Mouse (Mus musculus) splenic B cell, adult 2 months (primary cell): ENCODE measurements around the gene Smim4.

ENCODE experiments used
- DNase-seq: peaks from one replicate; pipeline ENCODE4 v3.0.0-alpha.2; 2011; ENCODE audit warnings: low read depth, low spot score
- H3K27me3 ChIP-seq: 2 replicates; pipeline ENCODE4 v1.6.1; 2012; ENCODE audit warnings: mild to moderate bottlenecking, low read length, moderate library complexity, mixed read lengths; ENCODE audit not compliant: control insufficient read depth, poor library complexity, insufficient read depth, severe bottlenecking
- H3K36me3 ChIP-seq: 2 replicates; pipeline ENCODE4 v1.6.1; 2012; ENCODE audit warnings: mild to moderate bottlenecking, low read length, moderate library complexity, mixed read lengths; ENCODE audit not compliant: control insufficient read depth, poor library complexity, insufficient read depth, severe bottlenecking

The Smim4 gene

DNA sequence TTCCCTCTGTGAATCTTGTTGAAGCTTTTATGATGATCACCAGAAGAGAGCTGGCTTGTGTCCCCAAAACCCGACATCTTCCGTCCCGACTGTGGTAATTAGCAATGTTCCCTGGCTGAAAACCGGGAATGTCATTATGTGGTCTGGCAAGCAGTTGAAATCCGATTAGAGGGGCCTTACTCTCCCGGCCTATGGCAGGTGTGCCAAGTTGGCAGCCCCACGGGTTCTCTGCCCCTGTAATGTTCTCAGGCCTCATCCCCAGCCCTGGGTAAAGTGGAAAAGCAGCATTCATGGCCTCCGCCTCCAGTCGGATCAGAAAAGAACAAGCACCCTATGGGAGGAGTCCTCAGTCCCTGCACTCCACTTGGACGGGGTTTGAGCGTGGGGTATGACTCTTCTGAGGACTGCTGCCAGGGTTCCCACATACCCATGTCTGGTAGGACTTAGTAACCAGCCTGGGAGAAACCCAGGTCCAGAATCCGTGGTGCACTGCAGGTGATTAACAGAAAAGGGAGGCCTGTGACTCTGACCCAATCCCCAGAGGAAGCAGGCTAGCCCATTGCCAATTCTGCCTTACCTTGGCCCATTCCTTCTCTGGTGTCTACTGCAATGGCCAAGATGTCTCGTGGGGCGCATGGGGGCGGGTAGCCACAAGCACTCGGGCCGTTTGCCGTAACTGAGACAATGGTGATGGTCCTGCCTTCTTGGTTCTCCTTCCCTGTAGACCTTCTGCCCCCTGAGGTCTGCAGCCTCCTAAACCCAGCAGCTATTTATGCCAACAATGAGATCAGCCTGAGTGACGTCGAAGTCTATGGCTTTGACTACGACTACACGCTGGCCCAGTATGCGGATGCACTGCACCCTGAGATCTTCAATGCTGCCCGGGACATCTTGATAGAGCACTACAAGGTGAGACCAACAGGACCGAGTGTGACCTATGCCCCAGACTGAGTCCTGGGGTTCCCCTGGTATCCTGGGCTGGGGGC, 5.6 kb upstream of the Smim4 start:
- no peak for DNase-seq

DNA sequence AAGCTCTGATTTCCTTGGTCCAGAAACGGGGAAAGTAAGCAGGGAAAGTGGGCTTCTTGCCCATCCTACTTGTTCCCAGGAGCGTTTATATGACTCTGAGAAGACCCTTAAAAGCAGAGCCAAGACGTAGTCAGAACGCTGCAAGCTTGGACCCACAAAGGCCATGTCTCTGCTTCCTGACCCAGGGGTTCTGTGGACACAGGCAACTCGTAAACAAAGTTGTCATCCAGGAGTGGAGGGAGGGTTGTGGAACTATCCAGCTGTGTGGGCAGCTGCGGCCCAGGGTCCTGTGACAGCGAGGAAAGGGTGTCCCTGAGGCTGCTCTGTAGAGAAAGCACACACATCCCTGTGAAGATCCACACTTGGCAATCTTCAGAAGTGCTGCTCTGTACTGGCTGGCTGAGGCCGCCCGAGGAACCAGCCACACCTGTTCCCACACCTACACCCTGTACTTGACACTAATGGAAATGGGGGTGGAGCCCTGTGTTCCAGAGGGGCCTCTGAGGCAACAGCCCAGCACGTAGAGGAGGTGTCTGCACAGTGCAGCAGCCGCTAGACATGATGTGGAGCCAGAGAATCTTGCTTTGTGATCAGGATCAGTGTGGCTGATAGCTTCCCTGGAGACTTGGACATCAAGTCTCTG, 4.4 kb upstream of the Smim4 start:
- Histone ChIP-seq H3K27me3 (no peaks in the 10 kb centered on the region), H3K36me3 (no peaks in the 10 kb centered on the region)
- DNase-seq = no peak

More for the DNA sequence above, 5.6 kb upstream of the Smim4 start:
- Histone ChIP-seq H3K27me3 (no peaks in the 10 kb centered on the region), H3K36me3 (no peaks in the 10 kb centered on the region)

DNA sequence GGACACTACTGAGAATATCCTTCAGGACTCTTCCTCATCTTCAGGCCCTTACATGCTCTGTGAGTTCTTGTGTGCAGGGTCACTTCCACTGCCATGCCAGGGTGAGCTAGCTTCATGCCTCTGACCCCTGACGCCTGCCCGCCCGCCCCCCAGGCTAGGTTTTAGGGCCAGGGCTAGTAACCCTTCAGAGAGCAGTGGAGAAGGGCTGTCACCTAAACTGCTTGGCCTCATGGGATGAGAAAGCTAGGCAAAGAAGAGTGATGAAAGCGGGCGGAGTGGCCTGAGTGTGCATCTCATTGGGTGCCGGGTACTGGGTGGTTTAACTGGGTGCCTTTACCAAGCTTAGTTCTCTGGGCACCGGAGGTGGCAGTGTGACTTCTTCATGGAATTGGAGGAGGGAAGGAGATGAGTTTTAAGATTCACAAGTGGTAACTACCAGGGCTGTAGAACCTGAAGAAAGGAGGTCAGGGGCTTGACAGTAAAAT, 3.8 kb upstream of the Smim4 start:
- H3K36me3 ChIP-seq = no peaks in the 10 kb centered on the region
- no peak for DNase-seq
- no peaks in the 10 kb centered on the region for H3K27me3 ChIP-seq

DNA sequence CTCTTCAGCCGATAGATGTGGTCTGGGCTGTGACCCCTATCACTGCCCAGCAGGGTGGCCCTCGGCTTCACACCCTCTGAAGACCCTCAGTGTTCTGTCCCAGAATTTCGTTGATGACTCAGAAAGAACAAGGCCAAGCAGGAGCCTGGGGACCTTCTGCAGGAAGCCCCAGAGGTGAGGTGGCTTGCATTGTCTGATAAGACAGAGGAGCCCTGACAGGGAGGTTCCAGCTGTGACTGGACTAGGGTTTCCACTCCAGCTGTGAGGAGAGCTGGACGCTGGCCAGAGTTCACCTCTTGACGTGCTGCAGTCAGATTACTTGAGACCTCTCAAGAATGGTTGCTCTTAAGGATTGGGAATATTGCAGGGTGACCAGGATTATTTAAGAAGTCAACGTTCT, 3.3 kb upstream of the Smim4 start:
- H3K27me3 ChIP-seq = no peaks in the 10 kb centered on the region
- no peak for DNase-seq
- no peaks in the 10 kb centered on the region for H3K36me3 ChIP-seq

DNA sequence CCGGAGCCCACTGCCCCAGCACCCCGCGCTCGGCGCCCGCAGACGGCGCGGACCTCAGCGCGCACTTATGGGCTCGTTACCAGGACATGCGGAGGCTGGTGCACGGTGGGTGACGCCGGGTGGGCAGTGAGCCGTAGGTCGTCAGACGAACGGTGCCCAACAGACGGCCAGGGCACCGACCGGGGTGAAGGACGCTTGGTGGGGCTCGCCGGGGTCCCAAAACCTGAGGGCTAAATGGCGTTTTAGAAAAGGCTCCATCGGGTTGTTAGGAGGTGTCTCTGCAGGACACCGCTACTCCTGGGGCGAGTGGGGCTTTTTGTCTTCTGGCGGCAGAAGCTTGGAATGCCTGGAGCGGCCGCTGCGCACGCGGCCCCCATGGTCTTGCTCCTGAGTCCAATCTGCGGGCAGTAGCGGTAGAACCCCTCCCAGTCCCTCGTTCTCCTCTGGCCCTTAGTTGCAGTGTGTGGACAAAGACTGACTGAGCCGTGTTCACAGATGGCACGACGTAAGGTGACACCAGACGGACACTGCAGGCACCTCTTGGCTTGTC, 2.6 kb upstream of the Smim4 start:
- no peaks in the 10 kb centered on the region for H3K27me3 ChIP-seq
- peak; percentile 18 for DNase-seq
- H3K36me3 ChIP-seq = no peaks in the 10 kb centered on the region

DNA sequence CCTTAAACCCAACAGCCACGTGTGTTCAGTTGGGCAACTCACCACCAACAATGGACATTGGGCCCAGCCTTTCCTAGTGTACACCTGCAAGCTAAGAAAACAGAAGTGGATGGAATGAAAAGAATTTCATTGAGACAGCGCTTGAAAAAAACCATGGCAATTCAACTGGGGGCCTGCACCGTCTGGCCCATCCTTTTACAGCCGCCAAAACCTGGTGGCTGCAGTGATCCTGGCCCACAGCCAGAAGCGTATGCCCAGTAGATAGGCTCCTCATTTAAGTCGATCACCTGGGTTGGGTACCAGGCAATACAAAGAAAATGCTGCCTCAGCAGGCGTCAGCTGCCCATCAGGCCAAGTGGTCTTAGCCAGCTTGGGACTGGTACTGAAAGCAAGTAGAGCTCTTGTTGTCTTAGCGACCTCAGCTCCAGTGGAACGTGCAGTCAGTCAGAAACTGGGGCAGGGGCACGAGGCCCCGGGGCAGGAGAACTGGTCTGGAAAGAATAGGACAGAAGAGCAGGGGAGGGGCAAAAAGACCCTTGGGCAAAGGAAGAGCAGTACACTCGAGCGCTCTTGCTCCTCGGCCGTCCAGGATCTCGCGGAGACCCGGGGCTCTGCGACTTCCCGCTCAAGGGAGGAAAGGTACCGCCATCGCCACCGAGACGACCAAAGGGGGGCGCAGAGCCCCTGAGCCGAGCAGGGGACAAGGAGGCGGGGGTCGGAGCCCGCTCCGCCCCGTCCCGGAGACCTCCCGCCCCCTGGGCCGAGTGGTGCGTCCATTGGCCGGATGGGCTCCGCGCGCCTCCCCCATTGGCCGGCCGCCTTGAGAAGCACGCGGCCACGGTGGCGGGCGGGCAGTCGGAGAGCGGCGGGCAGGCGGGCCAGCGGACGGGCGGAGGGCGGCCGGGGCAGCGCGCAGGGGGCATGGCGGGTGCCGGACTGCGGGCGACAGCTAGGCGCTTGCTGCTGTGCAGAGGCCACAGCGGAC, 1.8 kb upstream of the Smim4 start, which contains the start of gene Nt5dc2:
Gene Nt5dc2 (plus strand): TSS at position 818 of the 985 bp plus-strand sequence.
- DNase-seq = peak; percentile 83
- no peaks in the 10 kb centered on the region for H3K27me3 ChIP-seq
- H3K36me3 ChIP-seq = no peaks in the 10 kb centered on the region

DNA sequence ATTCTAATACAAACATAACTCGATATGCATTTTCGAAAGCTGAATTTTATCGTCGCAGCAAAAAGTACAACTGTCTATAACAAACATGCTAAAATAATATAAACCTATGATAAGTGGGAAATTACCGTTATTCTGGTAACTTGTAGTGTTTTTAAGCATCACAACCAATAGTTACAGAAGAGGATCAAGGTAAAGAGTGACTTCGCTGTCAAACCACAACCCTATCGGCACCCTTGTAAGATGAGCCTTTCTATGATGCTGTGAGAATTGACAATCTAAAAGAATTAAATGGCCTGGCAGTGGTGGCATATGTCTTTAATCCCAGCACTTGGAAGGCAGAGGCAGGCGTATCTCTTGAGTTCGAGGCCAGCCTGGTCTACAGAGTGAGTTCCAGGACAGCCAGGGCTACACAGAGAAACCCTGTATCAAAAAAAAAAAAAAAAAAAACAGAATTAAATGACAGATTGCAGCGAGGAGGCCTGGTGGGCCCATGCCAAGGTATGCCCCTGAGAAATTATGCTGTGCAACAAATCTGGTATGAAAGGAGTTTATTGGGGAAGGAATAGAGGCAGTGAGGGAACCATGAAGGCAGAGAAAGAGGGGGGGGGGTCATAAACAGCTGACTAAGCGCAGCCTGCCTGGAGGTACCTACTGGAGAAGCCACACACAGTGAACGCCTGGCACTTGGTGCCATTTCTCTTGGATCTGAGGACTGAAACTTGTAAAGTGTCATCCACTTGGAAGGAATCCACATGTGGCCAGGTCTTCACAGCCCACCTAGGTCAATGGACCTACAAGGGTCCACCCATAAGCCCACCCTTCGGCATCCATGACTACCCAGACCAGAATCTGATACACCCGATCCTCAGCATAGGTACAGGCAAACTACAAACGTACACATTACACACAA, 825 bp upstream of the Smim4 start:
- Histone ChIP-seq H3K27me3 (no peaks in the 10 kb centered on the region), H3K36me3 (no peaks in the 10 kb centered on the region)
- DNase-seq = no peak

DNA sequence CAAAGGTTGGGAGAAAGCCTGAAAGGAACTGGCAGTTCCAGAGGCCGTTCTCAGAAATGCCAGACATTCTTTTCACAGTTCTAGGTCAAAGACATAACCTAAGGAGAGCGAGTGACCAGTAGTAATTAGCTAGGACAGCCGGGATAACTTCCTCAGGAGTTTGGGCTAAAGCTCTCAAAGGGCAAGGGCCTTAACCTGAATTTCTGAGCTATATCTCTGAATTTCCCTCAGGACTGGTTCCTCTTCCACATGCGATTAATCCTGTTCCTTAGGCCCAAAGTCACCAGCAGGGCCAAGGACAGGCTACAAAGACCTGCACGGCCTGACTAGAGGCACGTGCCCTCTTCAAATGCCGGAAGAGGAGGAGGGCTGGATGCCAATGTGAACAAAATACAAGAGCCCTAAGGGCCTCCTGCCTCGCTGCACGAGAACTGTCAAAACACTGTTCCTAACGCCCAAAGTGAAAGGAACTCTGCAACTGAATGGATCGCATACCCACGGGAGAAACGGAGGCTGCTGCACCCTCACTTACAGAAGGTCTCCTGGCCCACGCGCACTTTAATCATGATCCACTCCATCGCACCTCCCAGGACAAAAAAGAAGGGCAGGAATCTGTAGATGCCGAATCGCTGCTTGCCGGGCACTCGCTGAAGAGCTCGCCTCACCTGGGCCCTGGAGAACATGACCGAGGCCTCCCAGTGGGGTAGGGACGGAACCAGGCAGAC, 493 bp downstream of the Smim4 start:
- Histone ChIP-seq H3K36me3 (peaks cover 3% of the 10 kb centered on the region; the same call in 1 of the 2 replicates), H3K27me3 (no peaks in the 10 kb centered on the region)
- DNase-seq = peak; percentile 50

DNA sequence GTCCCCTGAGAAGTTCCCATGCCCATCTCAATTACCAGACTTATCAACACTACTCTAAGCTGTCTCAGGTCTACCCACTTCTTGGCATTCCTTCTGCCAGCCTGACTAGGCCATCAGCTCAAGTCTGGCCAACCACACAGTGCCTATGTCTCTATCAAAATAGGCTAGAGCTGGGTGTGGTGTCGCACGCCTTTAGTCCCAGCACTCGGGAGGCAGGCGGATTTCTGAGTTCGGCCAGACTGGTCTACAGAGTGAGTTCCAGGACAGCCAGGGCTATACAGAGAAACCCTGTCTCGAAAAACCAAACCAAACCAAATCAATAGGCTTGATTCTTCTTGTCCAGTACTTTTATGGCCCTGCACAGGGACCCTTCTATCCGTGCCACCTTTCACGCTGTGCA, 1.9 kb downstream of the Smim4 start:
- Histone ChIP-seq H3K27me3 (no peaks in the 10 kb centered on the region), H3K36me3 (peaks cover 3% of the 10 kb centered on the region; the same call in 1 of the 2 replicates)
- no peak for DNase-seq

DNA sequence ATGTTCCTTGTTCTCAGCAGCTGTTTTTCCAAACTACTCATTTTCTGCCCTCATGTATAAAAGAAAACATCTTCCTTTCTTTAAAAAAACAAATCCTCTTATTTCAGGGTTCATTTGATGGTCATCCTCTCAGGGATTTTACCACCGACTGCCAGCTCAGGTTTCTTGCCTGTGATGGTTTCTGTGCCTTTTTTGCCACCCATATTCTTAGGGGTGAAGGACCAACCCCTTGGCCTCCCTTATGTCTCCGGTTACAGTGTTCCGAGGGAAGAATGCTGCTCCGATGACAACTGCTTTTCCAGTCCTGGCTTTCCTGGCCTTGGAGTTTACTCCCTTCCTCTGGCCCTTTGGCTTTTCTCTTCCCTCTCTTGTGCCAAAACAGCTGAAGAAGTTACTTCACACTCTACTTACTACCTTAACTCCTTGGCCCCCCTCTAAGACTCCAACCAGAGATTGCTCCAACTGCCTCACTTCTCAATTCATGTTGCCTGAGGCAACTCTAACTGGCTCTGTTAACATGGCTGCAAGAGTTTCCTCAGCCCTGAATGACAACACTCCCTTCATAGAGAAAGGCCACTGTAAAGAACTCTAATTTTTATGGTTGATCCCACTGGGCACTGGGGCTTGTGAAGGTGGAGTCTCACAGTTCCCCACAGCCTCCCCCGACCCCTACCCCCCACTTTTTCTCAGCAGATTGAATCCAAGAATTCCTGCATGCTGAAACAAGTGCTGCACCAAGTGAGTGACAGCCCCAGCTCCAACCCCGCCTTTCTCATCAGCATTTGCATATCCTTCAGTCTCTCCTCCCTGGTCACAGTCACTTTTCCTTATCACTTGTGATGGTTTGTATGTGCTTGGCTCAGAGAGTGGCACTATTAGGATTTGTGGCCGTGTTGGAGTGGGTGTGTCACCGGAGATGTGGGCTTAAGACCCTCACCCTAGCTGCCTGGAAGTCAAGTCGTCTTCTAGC, 3.4 kb downstream of the Smim4 start:
- H3K27me3 ChIP-seq = no peaks in the 10 kb centered on the region
- no peak for DNase-seq
- H3K36me3 ChIP-seq = peaks cover 5% of the 10 kb centered on the region; the same call in 1 of the 2 replicates

DNA sequence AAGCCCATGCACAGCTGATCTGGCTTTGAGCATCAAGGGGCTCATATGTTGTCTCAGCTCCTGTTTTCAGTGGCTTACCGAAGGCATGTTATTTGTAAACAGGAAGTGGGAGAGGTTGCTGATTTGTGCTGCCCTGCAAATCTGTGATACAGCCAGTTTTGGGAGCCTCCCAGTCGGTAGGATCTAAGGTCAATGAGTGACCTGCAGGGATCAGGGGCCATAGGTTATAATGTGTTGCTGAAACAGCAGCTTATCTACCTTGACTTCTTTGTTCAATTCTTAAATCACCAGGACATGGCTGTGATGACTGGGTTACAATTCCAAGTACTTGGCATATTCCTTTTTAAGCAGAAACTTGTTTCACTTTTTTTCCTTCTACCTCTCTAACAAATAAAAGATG, 13.2 kb downstream of the Smim4 start:
- Histone ChIP-seq H3K36me3 (peaks cover 6% of the 10 kb centered on the region), H3K27me3 (no peaks in the 10 kb centered on the region)
- DNase-seq = no peak

DNA sequence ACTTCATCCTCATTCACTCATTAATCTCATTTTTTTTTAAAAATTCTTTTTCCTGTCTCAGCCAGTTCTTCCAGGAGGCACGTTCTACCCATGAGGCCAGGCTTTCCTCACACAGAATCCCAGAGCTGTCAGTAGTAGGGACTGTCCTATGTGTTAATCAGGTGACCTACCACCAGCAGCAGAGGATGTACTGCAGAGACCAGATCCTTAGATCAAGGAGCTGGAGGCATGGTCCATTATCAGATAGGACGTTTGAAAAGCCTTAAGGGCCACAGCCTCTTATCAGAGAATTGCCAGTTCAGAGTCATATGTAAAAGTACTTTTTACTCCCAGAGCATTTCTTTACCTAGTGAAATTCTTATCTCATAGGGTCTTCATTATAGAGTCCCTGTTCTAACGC, 14.7 kb downstream of the Smim4 start:
- no peak for DNase-seq
- no peaks in the 10 kb centered on the region for H3K27me3 ChIP-seq
- peaks cover 8% of the 10 kb centered on the region for H3K36me3 ChIP-seq
